Mouse (Mus musculus) hindbrain, embryonic 10.5 days (tissue): ENCODE results near the gene B3gat1. TPM values are rescaled to one million over a fixed set of nuclear protein-coding genes. Genes with fewer than 3 reads are reported as not detected.

Source experiments
- DNase-seq: peaks from one replicate; pipeline ENCODE4 v3.0.0-alpha.2; 2017; ENCODE audit warnings: low spot score
- H3K27ac ChIP-seq: fragments of 300-500 bp; sonication (generic); 2 replicates; pipeline ENCODE4 v1.5.1; 2016; ENCODE audit warnings: mild to moderate bottlenecking, moderate library complexity
- H3K27me3 ChIP-seq: fragments of 300-500 bp; sonication (generic); 2 replicates; pipeline ENCODE4 v1.6.1; 2016; ENCODE audit warnings: mild to moderate bottlenecking; ENCODE audit not compliant: poor library complexity, insufficient read depth, severe bottlenecking
- H3K36me3 ChIP-seq: fragments of 300-500 bp; sonication (generic); 2 replicates; pipeline ENCODE4 v1.6.1; 2016; ENCODE audit warnings: mild to moderate bottlenecking, moderate library complexity
- H3K4me1 ChIP-seq: fragments of 300-500 bp; sonication (generic); replicated peaks from 2 replicates; pipeline ENCODE4 v1.6.1; 2016; ENCODE audit warnings: mild to moderate bottlenecking
- H3K4me3 ChIP-seq: fragments of 300-500 bp; sonication (generic); 2 replicates; pipeline ENCODE4 v1.5.1; 2016; ENCODE audit warnings: mild to moderate bottlenecking, moderate library complexity
- H3K9me3 ChIP-seq: fragments of 300-500 bp; sonication (generic); 2 replicates; pipeline ENCODE4 v1.6.1; 2016; ENCODE audit warnings: mild to moderate bottlenecking, moderate library complexity
- WGBS: fragments of 180-500 bp; shearing (Covaris S2); methylation state at CpG from one replicate; pipeline ENCODE4 v1.1.7; 2016; 5-methylcytosine and 5-hydroxymethylcytosine counted together
- polyA plus RNA-seq: library from polyadenylated mRNA; unstranded; fragments of >200 nt; fragmentation: Nextera tagmentation; extraction: Ambion mirVana; gene quantifications from 2 replicates; pipeline ENCODE4 v1.2.1, GENCODE M21; 2016

The B3gat1 gene
- polyA plus RNA-seq, 1 experiment from 2014 or later: 6.8 TPM

DNA sequence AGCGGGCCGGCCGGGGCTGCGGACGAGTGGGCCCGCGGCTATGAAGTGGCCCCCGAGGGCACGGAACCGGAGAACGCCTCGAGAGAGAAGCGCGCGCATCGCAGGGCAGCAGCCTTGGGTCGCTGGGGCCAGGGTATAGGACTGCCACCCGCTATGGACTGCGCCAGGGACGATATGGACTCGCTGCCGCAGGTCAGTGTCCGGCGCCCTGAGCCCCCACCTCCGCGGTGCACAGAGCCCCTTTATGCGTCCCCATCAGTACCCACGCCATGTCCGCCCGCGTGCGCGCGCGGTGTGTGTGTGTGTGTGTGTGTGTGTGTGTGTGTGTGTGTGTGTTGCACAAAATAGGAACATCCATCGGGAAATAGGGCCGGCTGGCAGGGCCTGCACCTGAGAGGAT lies 458 bp downstream of the B3gat1 start:
- DNase-seq: peak; percentile 49
- Histone ChIP-seq H3K4me1 (peaks cover 17% of the 10 kb centered on the region), H3K36me3 (no peaks in the 10 kb centered on the region), H3K9me3 (no peaks in the 10 kb centered on the region), H3K27me3 (peaks cover 40% of the 10 kb centered on the region), H3K27ac (peak overlapping the region; percentile 87), H3K4me3 (peak overlapping the region; percentile 76)
- under 1% methylated on average over 37 of the region's 37 CpGs for WGBS

DNA sequence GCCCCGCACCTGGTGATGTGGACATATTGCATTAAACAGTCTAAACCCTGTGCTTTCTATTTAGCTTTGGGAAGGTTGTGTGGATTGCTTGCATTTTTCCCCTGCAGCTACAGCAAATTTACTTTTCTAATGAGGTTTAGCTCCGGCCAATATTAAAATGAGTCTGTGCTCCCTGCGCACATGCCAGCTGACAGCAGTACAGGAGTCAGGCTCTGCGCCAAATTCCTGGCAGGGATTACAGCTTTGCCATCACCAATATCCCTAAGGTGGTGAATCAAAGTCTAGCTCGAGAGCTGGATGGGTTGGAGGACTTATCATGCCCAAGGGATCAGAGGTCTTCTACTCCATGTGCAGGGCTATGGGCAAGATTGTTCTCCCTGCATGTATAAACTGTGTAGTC lies 3.6 kb downstream of the B3gat1 start:
- 87% methylated on average over 5 of the region's 5 CpGs for WGBS
- DNase-seq: no peak
- Histone ChIP-seq H3K9me3 (no peaks in the 10 kb centered on the region), H3K36me3 (no peaks in the 10 kb centered on the region), H3K27me3 (peaks cover 35% of the 10 kb centered on the region), H3K4me3 (no peak overlapping the region), H3K27ac (no peak overlapping the region), H3K4me1 (peaks cover 17% of the 10 kb centered on the region)

DNA sequence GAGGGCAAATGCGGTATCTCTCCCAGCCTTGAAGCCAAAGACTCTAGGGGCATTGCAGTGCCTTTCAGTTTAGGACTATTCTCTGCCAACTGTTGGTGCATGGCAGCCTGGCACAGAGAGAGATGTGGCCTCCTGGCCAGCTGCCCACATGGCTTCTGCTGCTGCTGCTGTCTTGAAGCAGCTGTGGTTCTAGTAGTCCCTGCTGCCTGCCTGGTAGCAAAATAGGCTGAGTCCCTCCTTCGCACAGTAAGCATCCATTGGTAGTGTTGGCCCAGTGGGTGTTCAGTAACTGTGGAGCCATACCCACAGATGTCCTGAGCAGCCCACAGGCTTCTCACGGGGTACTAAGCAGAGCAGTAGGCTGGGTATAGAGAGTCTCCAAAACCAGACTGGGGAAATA lies 9.3 kb downstream of the B3gat1 start:
- Histone ChIP-seq H3K27ac (no peak overlapping the region), H3K4me1 (no peaks in the 10 kb centered on the region), H3K36me3 (no peaks in the 10 kb centered on the region), H3K27me3 (no peaks in the 10 kb centered on the region), H3K4me3 (no peak overlapping the region), H3K9me3 (no peaks in the 10 kb centered on the region)
- 92% methylated on average over 3 of the region's 3 CpGs for WGBS
- DNase-seq: no peak

DNA sequence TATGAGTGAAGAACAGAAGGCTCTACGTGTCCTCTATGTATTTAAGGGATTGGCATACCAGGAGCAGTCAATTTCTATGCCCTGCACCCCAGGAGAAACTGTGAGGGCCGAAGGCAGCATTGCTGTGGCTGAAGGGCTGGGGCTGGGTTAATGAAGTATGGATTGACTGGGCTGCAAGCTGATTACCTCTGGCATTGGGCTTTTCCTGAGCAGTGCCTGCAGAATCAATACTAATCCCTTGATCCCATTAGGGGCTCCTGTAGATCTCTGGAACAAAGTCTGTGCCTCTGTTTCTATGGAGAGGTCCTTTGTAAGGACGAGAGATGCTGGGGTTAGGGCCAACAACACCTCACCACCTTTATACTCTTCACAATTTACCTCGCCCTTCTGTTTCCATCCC lies 13.6 kb downstream of the B3gat1 start:
- WGBS: 68% methylated on average over 4 of the region's 4 CpGs
- Histone ChIP-seq H3K27me3 (no peaks in the 10 kb centered on the region), H3K9me3 (no peaks in the 10 kb centered on the region), H3K4me1 (no peaks in the 10 kb centered on the region), H3K4me3 (no peak overlapping the region), H3K36me3 (no peaks in the 10 kb centered on the region), H3K27ac (no peak overlapping the region)
- no peak for DNase-seq

DNA sequence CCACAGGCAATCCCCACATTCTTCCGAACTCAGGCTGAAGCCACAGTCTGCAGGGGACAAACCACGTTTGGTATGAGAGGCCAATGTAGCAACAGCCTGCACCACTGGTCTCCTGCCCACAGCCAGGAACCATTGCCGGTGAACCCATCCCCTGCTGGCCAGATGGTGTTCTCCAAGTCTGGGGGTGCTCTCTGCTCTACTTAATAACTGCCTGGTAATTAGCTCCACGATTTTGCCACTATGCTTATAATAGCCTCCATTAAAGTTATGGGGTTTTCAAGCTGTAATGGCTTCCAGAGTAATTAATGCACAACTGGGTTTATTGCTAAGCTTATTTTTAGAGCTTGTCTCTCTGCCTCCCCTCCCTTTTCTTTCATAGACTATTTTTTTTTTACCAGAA lies 15.4 kb downstream of the B3gat1 start:
- Histone ChIP-seq H3K4me3 (no peak overlapping the region), H3K9me3 (no peaks in the 10 kb centered on the region), H3K4me1 (no peaks in the 10 kb centered on the region), H3K27ac (no peak overlapping the region), H3K36me3 (no peaks in the 10 kb centered on the region), H3K27me3 (no peaks in the 10 kb centered on the region)
- no peak for DNase-seq
- WGBS: 78% methylated on average over 4 of the region's 4 CpGs

DNA sequence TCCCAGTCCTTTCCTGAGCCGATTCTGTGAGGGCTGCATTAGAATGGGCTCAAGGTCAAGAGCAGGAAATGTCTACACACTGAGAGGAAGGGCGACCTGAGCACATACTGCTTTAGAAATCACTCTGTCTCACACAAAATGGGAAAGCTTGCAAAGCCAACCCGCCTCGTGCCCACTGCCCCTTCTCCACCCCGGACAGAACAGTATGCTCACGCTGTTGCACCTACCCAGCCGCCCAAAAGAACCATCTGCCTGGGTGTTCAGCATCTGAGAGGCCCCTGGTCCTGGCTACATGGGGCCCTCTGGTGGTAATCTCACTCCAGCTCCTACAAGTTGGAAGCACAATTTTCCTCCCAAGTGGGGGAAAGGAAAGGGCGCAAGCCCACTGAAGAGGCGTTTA lies 26.6 kb downstream of the B3gat1 start:
- H3K9me3 ChIP-seq: no peaks in the 10 kb centered on the region
- no peak overlapping the region for H3K4me3 ChIP-seq
- DNase-seq: peak; percentile 53
- H3K4me1 ChIP-seq: no peaks in the 10 kb centered on the region
- H3K27ac ChIP-seq: no peak overlapping the region
- no peaks in the 10 kb centered on the region for H3K27me3 ChIP-seq
- 36% methylated on average over 9 of the region's 9 CpGs for WGBS
- peaks cover 14% of the 10 kb centered on the region for H3K36me3 ChIP-seq

DNA sequence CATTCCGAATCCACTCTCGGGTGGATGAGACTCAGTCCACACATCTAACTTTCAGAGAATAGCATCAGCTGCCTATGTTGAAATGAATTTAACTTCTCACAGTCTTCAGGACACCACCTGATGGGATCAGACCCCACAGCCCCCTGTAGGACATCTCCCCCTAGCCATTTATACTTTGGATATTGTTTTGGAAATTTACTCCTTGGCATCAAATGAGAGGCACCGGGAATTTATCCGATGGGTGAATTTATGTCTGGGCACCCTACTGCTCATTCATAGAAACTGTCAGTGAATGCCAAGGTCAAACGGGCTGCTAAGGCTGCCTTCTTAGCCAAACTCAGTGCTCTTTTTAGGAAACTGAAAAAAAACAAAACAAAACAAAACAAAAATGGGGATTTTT lies 27.0 kb downstream of the B3gat1 start:
- no peak for DNase-seq
- Histone ChIP-seq H3K27ac (no peak overlapping the region), H3K4me1 (no peaks in the 10 kb centered on the region), H3K9me3 (no peaks in the 10 kb centered on the region), H3K36me3 (peaks cover 11% of the 10 kb centered on the region), H3K4me3 (no peak overlapping the region), H3K27me3 (no peaks in the 10 kb centered on the region)
- 74% methylated on average over 5 of the region's 5 CpGs for WGBS

DNA sequence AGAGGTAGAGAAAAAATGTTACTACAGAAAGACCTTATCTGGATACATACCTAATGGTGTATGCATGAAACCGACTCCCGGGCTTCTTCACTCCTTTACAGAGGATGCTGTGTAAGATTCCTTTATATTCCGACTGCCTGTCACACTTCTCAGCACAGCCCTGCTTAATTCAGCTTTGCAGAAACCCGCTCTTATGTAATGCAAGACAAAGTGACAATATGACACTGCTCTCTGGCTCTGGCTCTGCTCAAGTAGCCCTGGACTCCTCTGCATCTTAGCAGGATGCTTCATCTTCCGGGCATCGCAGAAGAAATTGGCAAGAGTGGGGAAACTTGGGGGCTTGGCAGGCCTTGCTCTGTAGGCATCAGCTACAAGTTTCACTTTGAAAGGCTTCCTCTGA lies 28.9 kb downstream of the B3gat1 start:
- Histone ChIP-seq H3K36me3 (no peaks in the 10 kb centered on the region), H3K4me3 (no peak overlapping the region), H3K27ac (no peak overlapping the region), H3K27me3 (no peaks in the 10 kb centered on the region), H3K4me1 (no peaks in the 10 kb centered on the region), H3K9me3 (no peaks in the 10 kb centered on the region)
- WGBS: 91% methylated on average over 6 of the region's 6 CpGs
- no peak for DNase-seq

DNA sequence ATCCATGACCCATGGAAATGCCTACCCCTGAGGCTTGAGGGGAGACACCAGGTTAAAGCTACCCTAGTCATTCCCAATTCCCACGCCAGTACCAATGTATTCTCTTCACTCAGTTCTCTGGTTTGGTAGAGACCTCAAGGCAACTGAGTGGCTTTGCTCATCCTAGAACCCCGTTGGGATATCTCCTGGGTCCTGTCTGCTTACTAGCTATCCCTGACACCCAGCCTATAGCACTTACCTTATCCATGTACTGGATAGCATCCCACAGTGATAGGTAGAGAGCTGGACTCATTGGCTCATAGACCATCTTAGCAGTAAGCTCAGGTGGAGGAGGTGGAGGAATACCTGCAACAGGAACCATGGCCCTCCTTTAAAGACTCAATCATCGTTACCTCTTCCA lies 34.7 kb downstream of the B3gat1 start:
- no peaks in the 10 kb centered on the region for H3K36me3 ChIP-seq
- no peaks in the 10 kb centered on the region for H3K4me1 ChIP-seq
- WGBS: 87% methylated on average over 3 of the region's 3 CpGs
- no peaks in the 10 kb centered on the region for H3K27me3 ChIP-seq
- no peaks in the 10 kb centered on the region for H3K9me3 ChIP-seq
- no peak for DNase-seq
- no peak overlapping the region for H3K4me3 ChIP-seq
- H3K27ac ChIP-seq: no peak overlapping the region

DNA sequence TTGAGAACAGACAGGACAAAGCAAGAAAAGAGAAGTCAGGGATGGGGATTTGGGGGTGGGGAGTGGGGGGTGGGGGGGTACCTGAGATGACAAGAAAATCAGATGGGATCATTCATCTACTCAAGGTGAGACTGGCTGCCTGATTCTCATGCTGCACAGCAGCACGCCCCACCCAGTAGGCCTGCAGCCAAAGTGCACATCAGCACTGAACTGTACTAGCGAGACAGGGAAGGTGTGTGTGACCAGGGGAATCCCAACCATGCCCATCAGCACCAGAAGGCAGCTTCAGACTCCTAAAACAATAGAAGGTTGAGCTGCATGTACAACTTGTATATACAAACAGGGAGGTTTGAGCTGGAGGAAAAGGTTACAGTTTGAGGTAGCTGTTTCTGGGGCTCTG lies 42.2 kb downstream of the B3gat1 start:
- H3K4me3 ChIP-seq: no peak overlapping the region
- no peak overlapping the region for H3K27ac ChIP-seq
- no peaks in the 10 kb centered on the region for H3K36me3 ChIP-seq
- 89% methylated on average over 2 of the region's 2 CpGs for WGBS
- no peaks in the 10 kb centered on the region for H3K27me3 ChIP-seq
- no peaks in the 10 kb centered on the region for H3K9me3 ChIP-seq
- no peak for DNase-seq
- no peaks in the 10 kb centered on the region for H3K4me1 ChIP-seq

DNA sequence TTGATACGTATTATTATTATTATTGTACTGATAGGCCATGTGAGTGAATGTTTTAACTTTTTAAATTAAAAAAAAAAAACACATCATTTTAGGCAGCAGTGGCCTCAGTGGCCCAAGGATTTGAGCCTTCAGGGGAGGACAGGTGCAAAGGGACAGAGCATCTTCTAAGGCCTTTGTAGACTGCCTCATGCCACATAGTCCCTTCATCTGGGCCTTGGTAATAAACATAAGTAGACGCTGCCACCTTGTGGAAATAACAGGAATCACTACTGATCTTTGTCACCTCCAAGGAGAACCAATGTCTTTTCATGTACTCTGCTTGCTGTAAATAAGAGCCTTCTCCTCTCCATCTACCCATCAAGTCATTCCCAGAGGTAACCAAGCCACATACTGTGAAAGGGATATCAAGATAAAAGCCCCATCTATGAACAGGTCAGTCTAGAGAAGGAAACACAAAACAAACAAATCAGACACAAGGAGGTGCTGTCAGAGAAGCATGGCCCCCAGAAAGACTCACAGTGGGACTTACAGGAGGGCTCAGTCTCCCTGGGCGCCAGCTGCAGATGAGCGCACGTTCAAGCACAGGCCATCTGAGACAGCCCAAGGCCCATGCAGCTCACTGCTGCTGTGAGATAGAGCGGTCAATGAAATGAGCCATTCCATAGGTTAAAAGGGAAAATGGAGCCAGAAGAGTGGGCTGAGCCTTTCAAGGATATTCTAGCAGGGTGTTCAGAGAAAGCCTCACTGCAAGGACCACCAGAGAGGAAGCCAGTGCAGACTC lies 42.8 kb downstream of the B3gat1 start:
- Histone ChIP-seq H3K4me1 (no peaks in the 10 kb centered on the region), H3K9me3 (no peaks in the 10 kb centered on the region), H3K27ac (no peak overlapping the region), H3K4me3 (no peak overlapping the region), H3K27me3 (no peaks in the 10 kb centered on the region), H3K36me3 (no peaks in the 10 kb centered on the region)
- WGBS: 62% methylated on average over 6 of the region's 6 CpGs
- DNase-seq: peak; percentile 33

DNA sequence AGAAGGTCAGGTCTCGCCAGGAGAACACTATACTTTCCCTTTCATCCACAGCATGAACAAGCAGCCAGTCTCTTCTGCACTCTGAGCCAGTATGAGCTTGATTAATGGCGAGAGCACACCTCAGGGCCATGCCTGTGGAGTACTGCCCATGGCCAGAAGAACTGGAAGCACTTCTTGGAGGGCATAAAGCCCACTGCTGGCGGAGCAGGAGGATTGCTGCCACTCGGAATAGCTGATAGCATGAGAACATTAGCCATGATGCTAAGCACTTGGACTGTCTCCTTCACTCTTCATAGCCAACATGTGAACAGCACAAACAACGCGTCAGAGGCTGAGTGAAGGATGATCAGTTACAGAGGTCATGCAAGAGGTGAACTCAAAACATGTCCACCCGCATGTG lies 44.9 kb downstream of the B3gat1 start:
- no peak for DNase-seq
- Histone ChIP-seq H3K4me1 (no peaks in the 10 kb centered on the region), H3K9me3 (no peaks in the 10 kb centered on the region), H3K27ac (no peak overlapping the region), H3K36me3 (no peaks in the 10 kb centered on the region), H3K27me3 (no peaks in the 10 kb centered on the region), H3K4me3 (no peak overlapping the region)
- 85% methylated on average over 7 of the region's 7 CpGs for WGBS

DNA sequence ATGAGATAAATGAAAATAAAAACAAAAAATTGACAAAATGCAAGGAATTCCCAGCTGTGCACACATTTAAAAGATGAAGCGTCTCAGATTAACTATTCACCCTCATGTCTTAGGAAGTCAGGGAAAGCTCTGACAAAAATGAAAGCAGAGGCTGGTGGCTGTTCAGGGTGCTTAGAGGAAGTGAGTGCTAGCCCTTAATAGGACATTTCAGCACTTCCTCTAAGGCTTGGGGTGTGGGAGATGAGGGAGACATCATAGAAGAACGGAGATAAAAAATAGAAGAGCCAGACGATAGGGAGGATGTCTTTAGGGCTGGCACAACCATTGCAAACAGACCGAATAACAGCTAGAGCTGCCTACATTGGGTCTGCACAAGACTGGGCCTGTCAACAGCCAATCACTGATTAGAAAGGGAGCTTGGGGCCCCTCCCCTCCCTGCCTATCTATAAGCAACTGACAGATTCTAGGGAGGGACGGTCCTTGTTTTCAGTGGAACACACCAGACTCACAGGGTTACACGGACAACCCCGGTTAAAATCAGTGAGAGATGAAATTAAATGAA lies 50.0 kb downstream of the B3gat1 start:
- Histone ChIP-seq H3K4me1 (no peaks in the 10 kb centered on the region), H3K27me3 (no peaks in the 10 kb centered on the region), H3K27ac (no peak overlapping the region), H3K36me3 (no peaks in the 10 kb centered on the region), H3K4me3 (no peak overlapping the region), H3K9me3 (no peaks in the 10 kb centered on the region)
- 66% methylated on average over 7 of the region's 7 CpGs for WGBS
- DNase-seq: no peak

DNA sequence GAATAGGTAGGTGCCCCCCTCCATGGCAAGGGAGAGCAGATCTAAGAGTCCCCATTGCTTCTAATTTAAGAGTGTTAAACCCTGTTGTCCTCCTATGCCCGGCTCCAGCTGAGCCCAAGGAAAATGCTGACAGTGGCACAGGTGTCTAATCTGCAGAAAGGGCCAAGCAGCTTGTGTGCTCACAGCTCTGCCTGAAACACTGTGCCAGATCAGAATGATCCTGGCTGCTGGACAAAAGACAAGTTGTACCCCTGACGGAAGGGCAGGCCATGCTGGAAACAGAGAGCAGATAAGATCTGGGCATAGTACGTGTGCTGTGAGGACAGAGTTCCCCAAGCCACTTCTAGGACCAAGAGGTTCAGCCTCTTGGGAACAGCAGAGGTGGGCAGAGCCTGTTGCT lies 59.3 kb downstream of the B3gat1 start:
- Histone ChIP-seq H3K9me3 (no peaks in the 10 kb centered on the region), H3K4me3 (no peak overlapping the region), H3K36me3 (no peaks in the 10 kb centered on the region), H3K4me1 (no peaks in the 10 kb centered on the region), H3K27ac (no peak overlapping the region), H3K27me3 (no peaks in the 10 kb centered on the region)
- 77% methylated on average over 3 of the region's 3 CpGs for WGBS
- no peak for DNase-seq
